ENCODE assay signal across 14 mouse cellular contexts in genomic region chr14:122214126-122214525, GRCm38 (mm10). TPM values are rescaled to one million over a fixed set of nuclear protein-coding genes. Genes with fewer than 3 reads are reported as not detected.
DNase-seq lines count a peak whose midpoint lies in the region; ATAC-seq and TF ChIP-seq lines count a peak whose summit lies in the region.
"Had no signal": no experiment of that assay in that cellular context is flagged by ENCODE, and none has a peak within 500 bp of the region (broad histone marks: within the 10 kb centered on the region; RNA-seq: fewer than 3 reads in every experiment).

No protein-coding gene starts in this region.

- no peaks in the 10 kb centered on the region for H3K27me3 ChIP-seq in forebrain, embryonic 14.5 days (replicated peaks; ENCODE audit: control insufficient read depth, insufficient read depth, low read length)
- no peaks in the 10 kb centered on the region for H3K27me3 ChIP-seq in forebrain, embryonic 13.5 days
- no peaks in the 10 kb centered on the region for H3K27me3 ChIP-seq in midbrain, postnatal 0 days (ENCODE audit: insufficient read depth, low read length)
- no peaks in the 10 kb centered on the region for H3K27me3 ChIP-seq in midbrain, embryonic 13.5 days
- H3K27me3 ChIP-seq: CH12.LX; embryonic facial prominence, embryonic 12.5 days; Patski had no signal

- no peaks in the 10 kb centered on the region for H3K4me1 ChIP-seq in forebrain, embryonic 14.5 days (ENCODE audit: control insufficient read depth, insufficient read depth, low read length)
- no peaks in the 10 kb centered on the region for H3K4me1 ChIP-seq in forebrain, embryonic 13.5 days
- H3K4me1 ChIP-seq in midbrain, postnatal 0 days (ENCODE audit: insufficient read depth, low read length) = no peaks in the 10 kb centered on the region
- no peaks in the 10 kb centered on the region for H3K4me1 ChIP-seq in midbrain, embryonic 13.5 days (replicated peaks)
- H3K4me1 ChIP-seq: embryonic facial prominence, embryonic 10.5 days; embryonic facial prominence, embryonic 12.5 days had no signal

- no peak overlapping the region for H3K4me3 ChIP-seq in forebrain, embryonic 14.5 days (ENCODE audit: low read depth, low read length)
- H3K4me3 ChIP-seq in forebrain, embryonic 13.5 days = no peak overlapping the region
- H3K4me3 ChIP-seq in midbrain, postnatal 0 days (ENCODE audit: low read depth, low read length) = no peak overlapping the region
- H3K4me3 ChIP-seq in midbrain, embryonic 13.5 days (replicated peaks) = no peak overlapping the region
- H3K4me3 ChIP-seq: embryonic facial prominence, embryonic 10.5 days; embryonic facial prominence, embryonic 12.5 days had no signal

- TF ChIP-seq CTCF in midbrain, postnatal 0 days (IDR thresholded peaks at IDR 0.05) = no peak

- no peaks in the 10 kb centered on the region for H3K36me3 ChIP-seq in forebrain, embryonic 14.5 days (ENCODE audit: control insufficient read depth, insufficient read depth, low read length)
- H3K36me3 ChIP-seq in forebrain, embryonic 13.5 days (ENCODE audit: poor library complexity, severe bottlenecking) = no peaks in the 10 kb centered on the region
- no peaks in the 10 kb centered on the region for H3K36me3 ChIP-seq in midbrain, postnatal 0 days (ENCODE audit: insufficient read depth, low read length)
- H3K36me3 ChIP-seq in midbrain, embryonic 13.5 days = no peaks in the 10 kb centered on the region
- H3K36me3 ChIP-seq: embryonic facial prominence, embryonic 10.5 days; embryonic facial prominence, embryonic 12.5 days had no signal

- no peak overlapping the region for H3K4me2 ChIP-seq in forebrain, embryonic 14.5 days (ENCODE audit: low read length)
- no peak overlapping the region for H3K4me2 ChIP-seq in forebrain, embryonic 13.5 days
- no peak overlapping the region for H3K4me2 ChIP-seq in midbrain, postnatal 0 days (ENCODE audit: low read depth, low read length, poor library complexity, severe bottlenecking)
- no peak overlapping the region for H3K4me2 ChIP-seq in midbrain, embryonic 13.5 days (replicated peaks)
- H3K4me2 ChIP-seq: embryonic facial prominence, embryonic 12.5 days had no signal

- peak; percentile 60 to 68 for DNase-seq in cerebellum, postnatal 10 days
- DNase-seq in cerebellum, adult 11-12 months = no peak
- DNase-seq in forebrain, embryonic 14.5 days (ENCODE audit: low spot score) = no peak
- peak; percentile 22 for DNase-seq in midbrain, postnatal 0 days (ENCODE audit: low spot score)
- DNase-seq: B cell, adult 2 months had no signal

- ATAC-seq in forebrain, embryonic 14.5 days = 0 out of 2 replicates have a peak, but pooled peaks have one; percentile 18
- no peak for ATAC-seq in forebrain, embryonic 13.5 days
- ATAC-seq in midbrain, postnatal 0 days (ENCODE audit: low FRiP score) = no peak
- ATAC-seq in midbrain, embryonic 13.5 days = no peak
- ATAC-seq: activated CD4-positive, CD25-positive, alpha-beta regulatory T cell, adult 4 months; CD4-positive, CD25-positive, alpha-beta regulatory T cell, adult 4 months; forebrain, postnatal 0 days; Patski had no signal

- 78% methylated on average over 6 of the region's 6 CpGs for WGBS in forebrain, embryonic 14.5 days
- 81% methylated on average over 6 of the region's 6 CpGs for WGBS in forebrain, embryonic 13.5 days
- WGBS in midbrain, postnatal 0 days = 83% methylated on average over 6 of the region's 6 CpGs
- 84% methylated on average over 6 of the region's 6 CpGs for WGBS in midbrain, embryonic 13.5 days

- no peak overlapping the region for H3K27ac ChIP-seq in forebrain, embryonic 14.5 days (ENCODE audit: low read depth, low read length)
- H3K27ac ChIP-seq in forebrain, embryonic 13.5 days = no peak overlapping the region
- no peak overlapping the region for H3K27ac ChIP-seq in midbrain, postnatal 0 days (ENCODE audit: low read depth, low read length)
- no peak overlapping the region for H3K27ac ChIP-seq in midbrain, embryonic 13.5 days
- H3K27ac ChIP-seq: embryonic facial prominence, embryonic 10.5 days; embryonic facial prominence, embryonic 12.5 days had no signal

- H3K9ac ChIP-seq in forebrain, embryonic 14.5 days (ENCODE audit: low read length) = no peak overlapping the region
- H3K9ac ChIP-seq in forebrain, embryonic 13.5 days = no peak overlapping the region
- H3K9ac ChIP-seq in midbrain, postnatal 0 days (replicated peaks; ENCODE audit: low read length, poor library complexity, severe bottlenecking) = no peak overlapping the region
- no peak overlapping the region for H3K9ac ChIP-seq in midbrain, embryonic 13.5 days (replicated peaks)
- H3K9ac ChIP-seq: embryonic facial prominence, embryonic 12.5 days; forebrain, postnatal 0 days had no signal

- no peaks in the 10 kb centered on the region for H3K9me3 ChIP-seq in forebrain, embryonic 14.5 days (replicated peaks; ENCODE audit: control insufficient read depth, low read length)
- H3K9me3 ChIP-seq in forebrain, embryonic 13.5 days (replicated peaks) = no peaks in the 10 kb centered on the region
- H3K9me3 ChIP-seq in midbrain, postnatal 0 days (ENCODE audit: low read length) = no peaks in the 10 kb centered on the region
- H3K9me3 ChIP-seq in midbrain, embryonic 13.5 days = no peaks in the 10 kb centered on the region
- H3K9me3 ChIP-seq: embryonic facial prominence, embryonic 12.5 days had no signal

RNA-seq across cellular contexts. Expression of gene Clybl, which starts 32.6 kb away (rescaled TPM):
- polyA plus RNA-seq in forebrain, embryonic 14.5 days (2014; fragmentation: Nextera tagmentation; extraction: Ambion mirVana) = 16.0 and 18.9 TPM in 2 replicates
- polyA plus RNA-seq in forebrain, embryonic 13.5 days (2015; fragmentation: Nextera tagmentation; extraction: Ambion mirVana) = 21.0 and 22.9 TPM in 2 replicates
- 8.7 and 13.3 TPM in 2 replicates for total RNA-seq in midbrain, postnatal 0 days (2014; rRNA removed)
- polyA plus RNA-seq in midbrain, postnatal 0 days (2015; fragmentation: Nextera tagmentation; extraction: Ambion mirVana) = 21.1 and 21.6 TPM in 2 replicates
- 23.9 and 24.1 TPM in 2 replicates for polyA plus RNA-seq in midbrain, embryonic 13.5 days (2015; fragmentation: Nextera tagmentation; extraction: Ambion mirVana)

Comparison
In these comparisons a context has a peak if more than half of its experiments do, and no peak if none do; other contexts are left out.
1. DNase-seq: peak in cerebellum, postnatal 10 days (2 of 2) and midbrain, postnatal 0 days (single experiment); none in cerebellum, adult 11-12 months (single experiment) and forebrain, embryonic 14.5 days (single experiment).